Mouse (Mus musculus): ENCODE data around the gene Hapln3. TPM values are rescaled to one million over a fixed set of nuclear protein-coding genes. Genes with fewer than 3 reads are reported as not detected.

Gene Hapln3
- polyA plus RNA-seq, 1 experiment from 2014 or later, result 1.7 TPM

GRCm38 (mm10) chr7:79147011-79147837 is 16.4 kb upstream of the Hapln3 start:
- ATAC-seq, result no peak
- Histone ChIP-seq H3K9ac (replicated peaks; ENCODE audit: low read depth, low read length) (peak overlapping the region; percentile 35), H3K9me3 (ENCODE audit: control insufficient read depth, low read length) (no peaks in the 10 kb centered on the region), H3K36me3 (ENCODE audit: control insufficient read depth, insufficient read depth) (no peaks in the 10 kb centered on the region), H3K4me2 (ENCODE audit: low read length) (peak overlapping the region; percentile 90), H3K4me3 (replicated peaks; ENCODE audit: low read length) (peak overlapping the region; percentile 61), H3K27me3 (replicated peaks; ENCODE audit: control insufficient read depth, insufficient read depth, low read length) (no peaks in the 10 kb centered on the region), H3K4me1 (replicated peaks; ENCODE audit: control insufficient read depth, insufficient read depth, low read length) (peaks cover 19% of the 10 kb centered on the region), H3K27ac (ENCODE audit: low read length) (no peak overlapping the region)
- WGBS, result 48% methylated on average over 12 of the region's 12 CpGs

DNA sequence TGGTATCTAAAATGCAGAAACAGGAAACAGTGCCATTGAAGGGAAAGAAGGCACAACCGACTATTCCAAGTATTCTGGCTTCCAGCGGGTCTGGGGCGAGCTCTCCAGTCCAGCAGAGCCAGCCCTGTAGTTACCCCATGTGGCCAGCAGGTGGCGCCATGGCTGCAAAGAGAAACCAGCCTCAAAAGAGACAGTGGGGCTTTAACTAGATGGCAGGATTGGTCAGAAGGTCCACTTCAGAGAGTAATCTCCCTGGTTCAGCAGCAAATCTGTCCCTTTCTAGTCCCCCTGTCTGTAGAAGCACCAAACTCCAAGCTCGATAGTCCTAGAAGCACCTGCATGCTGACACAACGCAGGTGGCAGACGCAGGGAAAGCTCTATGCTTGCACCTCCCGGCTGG is 10.1 kb upstream of the Hapln3 start:
- H3K4me2 ChIP-seq (ENCODE audit: low read length), result no peak overlapping the region

GRCm38 (mm10) chr7:79139891-79140591 is 9.2 kb upstream of the Hapln3 start:
- Histone ChIP-seq H3K9me3 (ENCODE audit: control insufficient read depth, low read length) (no peaks in the 10 kb centered on the region), H3K36me3 (ENCODE audit: control insufficient read depth, insufficient read depth) (no peaks in the 10 kb centered on the region), H3K9ac (replicated peaks; ENCODE audit: low read depth, low read length) (no peak overlapping the region), H3K4me3 (replicated peaks; ENCODE audit: low read length) (no peak overlapping the region), H3K4me1 (replicated peaks; ENCODE audit: control insufficient read depth, insufficient read depth, low read length) (no peaks in the 10 kb centered on the region; the same call in 1 of the 2 replicates), H3K4me2 (ENCODE audit: low read length) (no peak overlapping the region), H3K27me3 (replicated peaks; ENCODE audit: control insufficient read depth, insufficient read depth, low read length) (no peaks in the 10 kb centered on the region), H3K27ac (ENCODE audit: low read length) (no peak overlapping the region)
- 62% methylated on average over 4 of the region's 4 CpGs for WGBS
- ATAC-seq, result no peak

More for the DNA sequence above, 10.1 kb upstream of the Hapln3 start:
- Histone ChIP-seq H3K4me1 (replicated peaks; ENCODE audit: control insufficient read depth, insufficient read depth, low read length) (no peaks in the 10 kb centered on the region; the same call in 1 of the 2 replicates), H3K9me3 (ENCODE audit: control insufficient read depth, low read length) (no peaks in the 10 kb centered on the region), H3K27ac (ENCODE audit: low read length) (no peak overlapping the region), H3K27me3 (replicated peaks; ENCODE audit: control insufficient read depth, insufficient read depth, low read length) (no peaks in the 10 kb centered on the region), H3K4me3 (replicated peaks; ENCODE audit: low read length) (no peak overlapping the region), H3K9ac (replicated peaks; ENCODE audit: low read depth, low read length) (no peak overlapping the region), H3K36me3 (ENCODE audit: control insufficient read depth, insufficient read depth) (no peaks in the 10 kb centered on the region)
- WGBS, result 29% methylated on average over 8 of the region's 8 CpGs
- peak; percentile 40 for ATAC-seq

DNA sequence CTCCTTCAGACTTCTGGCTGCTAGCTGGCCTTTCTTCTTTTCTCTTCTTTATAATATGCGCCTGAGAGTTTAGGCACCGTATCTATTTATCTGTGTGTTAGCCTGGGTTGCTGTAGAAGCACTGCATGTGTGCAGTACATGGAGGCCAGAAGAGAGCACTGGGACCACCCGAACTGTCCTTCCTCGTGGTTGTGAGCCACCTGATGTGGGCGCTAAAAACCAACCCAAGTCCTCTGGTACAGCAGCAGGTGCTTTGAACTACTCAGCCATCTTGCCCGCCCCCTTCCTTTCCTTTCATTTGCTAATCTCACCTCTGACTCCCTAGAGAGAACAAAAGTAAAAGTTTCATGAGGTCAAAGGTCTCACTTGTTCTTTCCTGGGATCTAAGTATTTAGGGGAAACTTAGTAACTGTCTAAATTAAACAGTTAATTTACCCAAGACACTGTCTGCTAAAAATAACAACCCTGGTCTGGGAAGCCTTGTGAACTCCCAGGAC is 8.6 kb upstream of the Hapln3 start:
- ATAC-seq, result no peak

GRCm38 (mm10) chr7:79133391-79133790 is 2.6 kb upstream of the Hapln3 start:
- no peak overlapping the region for H3K27ac ChIP-seq (ENCODE audit: low read length)
- no peak overlapping the region for H3K4me2 ChIP-seq (ENCODE audit: low read length)
- H3K4me3 ChIP-seq (replicated peaks; ENCODE audit: low read length), result no peak overlapping the region
- H3K36me3 ChIP-seq (ENCODE audit: control insufficient read depth, insufficient read depth), result no peaks in the 10 kb centered on the region
- H3K4me1 ChIP-seq (replicated peaks; ENCODE audit: control insufficient read depth, insufficient read depth, low read length), result peaks cover 7% of the 10 kb centered on the region; the same call in 1 of the 2 replicates
- H3K9ac ChIP-seq (replicated peaks; ENCODE audit: low read depth, low read length), result no peak overlapping the region
- ATAC-seq, result no peak
- 41% methylated on average over 6 of the region's 6 CpGs for WGBS
- H3K27me3 ChIP-seq (replicated peaks; ENCODE audit: control insufficient read depth, insufficient read depth, low read length), result 0 out of 2 replicates have a peak, but pooled peaks cover 3% of the 10 kb centered on the region
- no peaks in the 10 kb centered on the region for H3K9me3 ChIP-seq (ENCODE audit: control insufficient read depth, low read length)

More for the DNA sequence above, 8.6 kb upstream of the Hapln3 start:
- Histone ChIP-seq H3K27me3 (replicated peaks; ENCODE audit: control insufficient read depth, insufficient read depth, low read length) (no peaks in the 10 kb centered on the region), H3K27ac (ENCODE audit: low read length) (no peak overlapping the region), H3K4me2 (ENCODE audit: low read length) (no peak overlapping the region), H3K4me1 (replicated peaks; ENCODE audit: control insufficient read depth, insufficient read depth, low read length) (no peaks in the 10 kb centered on the region), H3K4me3 (replicated peaks; ENCODE audit: low read length) (no peak overlapping the region), H3K9ac (replicated peaks; ENCODE audit: low read depth, low read length) (no peak overlapping the region), H3K36me3 (ENCODE audit: control insufficient read depth, insufficient read depth) (no peaks in the 10 kb centered on the region), H3K9me3 (ENCODE audit: control insufficient read depth, low read length) (no peaks in the 10 kb centered on the region)
- 55% methylated on average over 6 of the region's 6 CpGs for WGBS

DNA sequence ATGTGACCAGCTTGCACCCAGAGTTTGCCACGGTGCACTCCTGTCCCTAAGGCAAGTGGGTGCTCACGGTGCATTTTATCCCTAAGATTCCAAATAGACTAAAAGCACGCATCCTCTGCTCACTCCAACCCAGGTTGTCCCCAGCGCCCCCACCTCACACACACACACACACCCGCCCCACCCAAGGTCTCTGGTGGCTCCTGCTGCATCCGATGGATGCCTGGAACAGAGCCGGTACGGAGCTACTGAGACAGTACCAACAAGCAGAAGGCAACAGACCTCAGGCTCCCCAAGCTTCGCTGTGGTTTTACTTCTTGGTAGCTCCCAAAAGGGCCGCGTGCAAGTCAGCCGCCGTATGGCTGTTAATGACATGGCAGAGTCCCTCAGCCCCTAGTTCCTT is 433 bp downstream of the Hapln3 start:
- peak; percentile 39; the same call in 1 of the 2 replicates for ATAC-seq
- H3K36me3 ChIP-seq (ENCODE audit: control insufficient read depth, insufficient read depth), result no peaks in the 10 kb centered on the region
- no peak overlapping the region for H3K27ac ChIP-seq (ENCODE audit: low read length)
- H3K4me2 ChIP-seq (ENCODE audit: low read length), result peak overlapping the region; percentile 41
- H3K9ac ChIP-seq (replicated peaks; ENCODE audit: low read depth, low read length), result no peak overlapping the region
- 0 out of 2 replicates have a peak, but pooled peaks cover 3% of the 10 kb centered on the region for H3K27me3 ChIP-seq (replicated peaks; ENCODE audit: control insufficient read depth, insufficient read depth, low read length)
- peak overlapping the region; percentile 4 for H3K4me3 ChIP-seq (replicated peaks; ENCODE audit: low read length)
- peaks cover 7% of the 10 kb centered on the region; the same call in 1 of the 2 replicates for H3K4me1 ChIP-seq (replicated peaks; ENCODE audit: control insufficient read depth, insufficient read depth, low read length)
- 16% methylated on average over 13 of the region's 13 CpGs for WGBS
- H3K9me3 ChIP-seq (ENCODE audit: control insufficient read depth, low read length), result no peaks in the 10 kb centered on the region

DNA sequence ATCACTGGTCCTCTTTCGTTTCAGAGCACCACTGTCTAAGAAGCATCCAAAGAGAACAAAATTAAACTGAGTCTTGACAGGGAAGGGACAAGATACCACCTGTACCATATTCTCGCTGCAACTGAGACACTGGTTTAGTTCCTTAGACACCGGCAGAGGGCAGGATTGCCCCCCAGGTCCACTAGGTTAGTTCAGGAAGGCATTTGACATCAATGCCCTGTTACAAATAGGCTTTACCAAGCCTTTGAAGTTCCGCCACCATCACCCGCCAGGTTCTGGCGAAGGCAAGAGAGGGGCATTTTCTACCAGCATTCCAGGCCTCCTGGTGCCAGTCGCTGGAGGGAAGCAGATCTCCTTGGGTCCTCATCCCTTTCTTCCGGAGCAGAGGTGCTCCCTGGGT is 935 bp downstream of the Hapln3 start:
- Histone ChIP-seq H3K4me1 (replicated peaks; ENCODE audit: control insufficient read depth, insufficient read depth, low read length) (peaks cover 7% of the 10 kb centered on the region; the same call in 1 of the 2 replicates), H3K9me3 (ENCODE audit: control insufficient read depth, low read length) (no peaks in the 10 kb centered on the region), H3K4me3 (replicated peaks; ENCODE audit: low read length) (no peak overlapping the region), H3K27me3 (replicated peaks; ENCODE audit: control insufficient read depth, insufficient read depth, low read length) (0 out of 2 replicates have a peak, but pooled peaks cover 3% of the 10 kb centered on the region), H3K9ac (replicated peaks; ENCODE audit: low read depth, low read length) (no peak overlapping the region), H3K4me2 (ENCODE audit: low read length) (peak overlapping the region; percentile 41), H3K27ac (ENCODE audit: low read length) (no peak overlapping the region), H3K36me3 (ENCODE audit: control insufficient read depth, insufficient read depth) (no peaks in the 10 kb centered on the region)
- ATAC-seq, result no peak
- 16% methylated on average over 8 of the region's 8 CpGs for WGBS

GRCm38 (mm10) chr7:79123465-79123864 is 7.4 kb downstream of the Hapln3 start:
- no peak overlapping the region for H3K4me3 ChIP-seq (replicated peaks; ENCODE audit: low read length)
- no peak overlapping the region for H3K9ac ChIP-seq (replicated peaks; ENCODE audit: low read depth, low read length)
- H3K27ac ChIP-seq (ENCODE audit: low read length), result no peak overlapping the region
- H3K36me3 ChIP-seq (ENCODE audit: control insufficient read depth, insufficient read depth), result no peaks in the 10 kb centered on the region
- no peaks in the 10 kb centered on the region for H3K27me3 ChIP-seq (replicated peaks; ENCODE audit: control insufficient read depth, insufficient read depth, low read length)
- WGBS, result 30% methylated on average over 5 of the region's 5 CpGs
- no peaks in the 10 kb centered on the region for H3K9me3 ChIP-seq (ENCODE audit: control insufficient read depth, low read length)
- no peak overlapping the region for H3K4me2 ChIP-seq (ENCODE audit: low read length)
- ATAC-seq, result peak; percentile 78
- peaks cover 2% of the 10 kb centered on the region; the same call in 1 of the 2 replicates for H3K4me1 ChIP-seq (replicated peaks; ENCODE audit: control insufficient read depth, insufficient read depth, low read length)

DNA sequence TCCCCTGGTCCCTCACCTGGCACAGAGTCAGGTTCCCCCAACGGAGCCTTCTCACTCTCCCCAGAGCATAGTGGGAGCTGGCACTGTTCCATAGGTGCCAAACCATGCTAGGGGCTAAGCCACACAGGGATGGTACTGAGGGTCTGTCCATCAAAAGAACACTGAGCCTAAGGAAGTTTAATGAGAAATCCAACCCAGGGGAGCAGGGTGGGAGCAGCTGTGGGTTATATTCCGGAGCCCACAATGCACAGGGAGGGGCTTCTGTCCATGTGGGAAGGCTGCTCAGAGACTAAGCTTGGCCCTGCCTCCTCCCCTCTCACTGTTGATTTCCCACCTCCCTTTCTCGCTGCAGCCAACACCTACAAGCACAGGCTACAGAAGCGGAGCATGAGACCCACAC is 17.0 kb downstream of the Hapln3 start:
- no peak overlapping the region for H3K27ac ChIP-seq (ENCODE audit: low read length)
- H3K4me2 ChIP-seq (ENCODE audit: low read length), result no peak overlapping the region
- H3K4me3 ChIP-seq (replicated peaks; ENCODE audit: low read length), result no peak overlapping the region
- 29% methylated on average over 4 of the region's 4 CpGs for WGBS
- no peaks in the 10 kb centered on the region for H3K36me3 ChIP-seq (ENCODE audit: control insufficient read depth, insufficient read depth)
- H3K9me3 ChIP-seq (ENCODE audit: control insufficient read depth, low read length), result no peaks in the 10 kb centered on the region
- H3K4me1 ChIP-seq (replicated peaks; ENCODE audit: control insufficient read depth, insufficient read depth, low read length), result no peaks in the 10 kb centered on the region; the same call in 1 of the 2 replicates
- H3K27me3 ChIP-seq (replicated peaks; ENCODE audit: control insufficient read depth, insufficient read depth, low read length), result no peaks in the 10 kb centered on the region
- no peak overlapping the region for H3K9ac ChIP-seq (replicated peaks; ENCODE audit: low read depth, low read length)
- no peak for ATAC-seq
